Mouse (Mus musculus) ovary, postnatal 14 days (tissue): ENCODE measurements around the gene Rassf2.

Experiments used
- DNase-seq: peaks from one replicate; pipeline ENCODE4 v3.0.0; 2022; ENCODE audit warnings: low spot score

The Rassf2 gene

DNA sequence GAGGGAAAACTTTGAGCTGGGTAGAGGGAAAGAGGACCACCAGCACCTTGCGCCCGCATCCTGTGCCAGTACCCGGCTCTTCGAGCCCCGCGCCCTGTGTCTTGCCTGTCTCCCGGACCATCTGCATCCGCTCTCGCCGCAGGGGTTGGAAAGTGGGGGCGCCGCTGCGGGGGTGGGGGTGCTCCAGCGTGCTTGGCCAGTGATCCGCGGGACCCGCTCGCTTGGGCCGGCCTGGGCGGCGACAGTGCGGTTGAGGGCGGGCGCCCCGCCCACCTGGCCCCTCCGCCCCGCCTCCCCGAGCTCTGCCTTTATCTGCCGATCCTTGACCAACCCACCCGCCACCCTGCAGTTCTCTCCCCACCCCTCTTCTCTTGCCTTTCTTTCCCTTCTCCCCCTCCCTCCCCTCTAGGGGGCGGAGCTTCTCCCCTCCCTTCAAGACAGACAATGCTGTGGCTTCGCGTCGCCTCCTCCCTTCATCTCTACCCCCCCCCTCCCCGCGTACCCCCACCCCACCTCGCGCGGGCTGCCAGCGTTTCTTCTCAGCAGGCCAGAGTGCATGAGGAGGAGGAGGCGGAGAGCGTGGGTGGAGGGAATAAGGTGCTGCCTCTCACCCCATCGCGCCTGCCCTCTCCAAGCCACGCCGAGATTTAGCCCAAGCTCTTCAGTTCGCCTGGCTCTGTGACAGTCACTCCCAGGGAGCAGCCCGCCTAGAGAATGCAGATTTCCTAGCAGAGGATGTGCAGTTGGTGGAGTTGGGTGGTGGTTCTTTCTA lies at the start of gene Rassf2:
Gene Rassf2, minus strand, starts transcription at position 613 of the 772 bp plus-strand sequence.
- peak; percentile 67 for DNase-seq

DNA sequence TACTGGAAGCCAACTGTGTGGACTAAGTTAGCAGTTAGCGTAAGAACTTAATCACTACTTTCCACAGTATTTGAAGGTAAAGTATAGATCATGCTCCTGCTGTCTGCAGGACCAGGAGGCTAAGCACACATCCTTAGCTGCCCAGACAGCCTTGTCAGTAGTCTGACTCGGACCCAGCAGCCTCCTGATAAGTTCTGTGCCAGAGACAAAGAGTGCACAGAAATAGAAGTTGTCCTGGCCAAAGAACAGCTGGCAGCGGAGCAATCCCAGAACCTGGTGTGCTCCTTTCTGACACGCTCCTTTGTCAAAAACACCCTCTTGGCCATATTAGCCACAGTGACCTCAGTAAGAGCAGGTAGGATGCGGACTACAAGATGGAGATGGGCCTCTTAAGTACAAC lies 49.1 kb upstream of the Rassf2 start:
- DNase-seq = no peak

DNA sequence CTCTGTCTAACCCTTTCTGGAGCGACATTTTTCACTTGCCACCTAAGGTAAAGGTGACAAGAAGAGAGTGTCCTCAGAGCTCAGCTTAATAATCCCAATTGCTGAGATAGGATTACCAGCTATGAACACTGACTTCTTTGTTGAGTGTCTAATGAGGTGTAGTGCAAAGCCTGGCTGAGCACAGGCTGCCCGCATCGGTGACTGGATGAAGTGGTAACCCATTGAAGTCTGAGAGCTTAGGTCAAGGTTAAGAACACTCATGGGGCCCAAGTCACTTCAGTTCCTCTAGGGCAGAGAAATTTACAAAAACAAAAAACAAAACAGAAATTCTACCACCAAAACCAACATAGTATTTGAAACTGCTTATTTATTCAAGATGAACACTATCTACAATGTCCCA lies 43.0 kb upstream of the Rassf2 start:
- DNase-seq = no peak

DNA sequence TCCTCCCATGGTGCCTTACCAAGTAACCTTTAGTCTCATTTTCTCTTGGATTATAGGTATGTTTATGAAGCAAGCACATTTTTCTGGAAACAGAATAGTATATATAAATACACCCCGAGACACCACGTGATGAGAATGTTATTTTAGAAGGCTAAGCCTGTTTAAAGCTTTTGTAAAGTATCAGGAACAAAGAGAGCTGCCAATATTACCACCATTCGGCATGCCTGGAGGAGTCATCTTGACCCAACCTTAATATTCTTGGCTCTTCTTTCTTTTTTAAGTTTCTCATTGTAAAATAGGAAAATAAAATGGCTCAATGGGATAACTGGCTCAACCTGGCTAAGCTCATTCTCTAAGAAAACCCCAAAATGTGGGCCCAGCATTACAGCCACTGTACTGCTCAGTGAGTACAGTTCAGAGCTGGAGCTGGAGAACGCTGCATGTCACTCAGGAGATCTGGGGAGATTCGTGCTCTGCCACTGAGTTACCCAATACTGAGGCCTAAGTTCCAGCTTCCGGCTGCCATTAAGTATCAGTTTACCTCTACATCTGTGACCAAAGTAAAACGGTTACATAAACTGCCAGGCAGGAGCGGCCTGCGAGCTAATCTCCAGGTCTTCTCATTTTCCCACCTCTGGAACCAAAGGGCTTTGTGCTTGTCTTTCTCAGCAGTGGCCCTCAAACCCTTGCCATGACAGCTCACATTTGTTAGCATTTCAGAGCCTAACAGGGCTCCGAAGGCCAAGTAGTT lies 40.1 kb upstream of the Rassf2 start:
- no peak for DNase-seq

DNA sequence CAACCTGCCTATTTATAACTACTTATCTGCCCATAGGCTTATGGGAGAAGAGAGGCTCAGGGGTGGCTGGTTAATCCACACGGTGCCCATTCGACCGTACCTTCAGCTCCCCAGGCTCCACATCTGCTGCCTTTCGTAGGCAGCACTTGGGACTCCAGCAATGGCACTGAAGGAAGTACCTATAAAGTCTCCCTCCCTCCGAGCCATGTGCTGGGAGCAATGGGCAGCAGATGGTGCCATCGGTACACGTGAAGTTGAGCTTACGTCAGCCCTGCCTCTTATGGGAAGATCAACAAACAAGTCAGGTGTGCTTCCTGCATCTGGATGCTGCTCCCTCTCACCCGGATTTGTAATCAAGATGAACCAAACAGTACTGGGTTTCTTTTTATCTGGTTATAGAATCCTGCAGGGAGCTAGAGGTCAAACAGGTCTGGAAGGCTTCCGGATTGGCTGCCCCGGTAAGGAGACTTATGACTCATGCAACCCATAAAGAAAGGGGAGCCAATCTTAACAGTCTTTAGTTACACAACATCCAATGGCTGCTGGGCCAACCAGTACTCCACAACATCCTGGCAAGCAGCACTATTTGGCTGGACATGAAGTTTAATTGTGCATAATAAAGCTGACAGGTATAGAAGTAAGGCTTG lies 34.2 kb upstream of the Rassf2 start:
- DNase-seq = no peak

DNA sequence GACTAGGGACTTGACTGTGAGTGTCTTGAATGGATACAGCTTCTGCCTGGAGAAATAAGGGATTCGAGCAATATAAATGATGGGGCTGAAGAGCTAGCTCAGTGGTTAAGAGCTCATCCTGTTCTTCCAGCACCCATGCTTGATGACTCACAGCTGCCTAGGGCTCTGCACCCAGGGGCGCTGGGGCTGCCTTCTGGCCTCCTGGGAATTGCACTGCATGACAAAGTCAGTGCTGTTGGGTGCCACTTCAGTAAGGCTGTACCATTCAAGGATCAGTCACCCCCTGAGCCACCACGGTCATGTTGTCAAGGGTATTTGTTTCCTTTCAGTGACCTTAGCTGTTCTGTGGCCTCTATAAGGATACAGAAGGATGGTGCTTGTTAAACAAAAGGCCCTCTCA lies 33.7 kb upstream of the Rassf2 start:
- DNase-seq = no peak

DNA sequence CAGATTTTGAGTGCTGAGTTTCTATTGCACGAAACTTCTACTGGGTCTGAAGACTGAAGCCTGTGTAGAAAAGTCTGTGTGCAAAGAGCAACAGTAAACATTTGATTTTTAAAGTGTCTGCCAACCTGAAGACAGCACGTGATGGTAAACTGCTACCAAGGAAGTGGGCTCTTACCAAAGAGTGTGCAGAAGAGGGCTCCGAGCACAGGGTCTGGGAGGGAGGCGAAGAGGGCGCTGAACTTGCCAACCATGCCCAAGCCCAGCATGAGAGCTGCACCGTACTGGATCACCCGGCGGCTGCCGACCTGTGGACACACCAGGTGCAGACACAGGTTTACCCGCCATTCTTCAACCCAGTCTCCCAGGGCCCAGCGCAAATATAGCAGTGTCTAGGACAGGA lies 31.8 kb upstream of the Rassf2 start:
- DNase-seq = no peak

DNA sequence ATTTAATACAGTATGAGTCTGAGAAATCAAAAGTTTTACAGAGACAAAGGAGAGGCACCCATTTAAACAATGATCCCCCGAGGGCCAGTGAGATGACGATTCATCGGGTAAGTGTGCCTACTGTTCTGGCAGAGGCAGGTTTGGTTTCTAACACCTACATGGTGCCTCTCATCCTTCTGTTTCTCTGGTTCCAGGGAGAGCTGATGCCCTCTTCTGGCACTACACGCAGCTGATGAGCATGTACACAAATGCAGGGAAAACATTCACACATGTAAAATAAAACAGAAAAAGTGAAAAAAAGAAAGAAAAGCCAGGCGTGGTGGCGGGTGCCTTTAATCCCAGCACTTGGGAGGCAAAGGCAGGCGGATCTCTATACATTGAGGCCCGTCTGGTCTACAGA lies 29.9 kb upstream of the Rassf2 start:
- no peak for DNase-seq

DNA sequence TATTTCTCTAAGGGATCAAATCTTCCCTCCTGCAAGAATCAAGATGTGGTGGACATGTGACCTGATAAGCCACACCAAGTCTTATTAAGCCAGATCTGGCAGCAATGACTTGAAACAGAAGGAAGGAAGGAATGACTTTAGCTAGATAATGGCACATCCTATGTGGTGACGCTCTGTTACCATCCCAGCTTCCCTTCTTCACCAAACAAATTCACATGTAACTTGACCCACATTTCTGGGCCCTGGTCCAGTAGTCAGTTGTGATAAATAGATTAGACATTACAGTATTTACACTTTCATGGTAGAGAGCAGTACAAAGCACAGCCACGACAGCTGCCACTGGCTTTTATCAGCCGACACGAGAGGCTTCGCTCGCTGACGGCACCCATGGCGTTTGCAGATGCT lies 25.3 kb upstream of the Rassf2 start:
- DNase-seq = no peak

DNA sequence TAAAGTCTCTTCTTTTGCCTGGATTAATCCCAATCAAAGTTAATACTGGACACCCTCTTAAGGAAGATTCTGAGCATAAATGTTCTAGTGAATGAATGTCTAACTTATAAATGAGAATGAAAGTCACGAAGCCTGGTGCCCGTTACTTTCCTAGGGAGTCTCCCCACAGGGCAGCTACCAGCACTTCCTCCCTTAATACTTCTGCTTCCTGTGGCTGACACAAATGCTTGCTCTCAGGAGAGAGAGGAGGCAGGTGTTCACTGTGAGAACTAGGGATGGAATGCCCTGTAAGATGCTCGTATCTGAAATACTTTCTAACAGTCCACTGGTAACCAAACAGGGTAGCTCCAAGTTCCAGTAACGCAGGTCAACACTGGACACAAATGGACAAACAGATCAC lies 23.8 kb upstream of the Rassf2 start:
- no peak for DNase-seq

DNA sequence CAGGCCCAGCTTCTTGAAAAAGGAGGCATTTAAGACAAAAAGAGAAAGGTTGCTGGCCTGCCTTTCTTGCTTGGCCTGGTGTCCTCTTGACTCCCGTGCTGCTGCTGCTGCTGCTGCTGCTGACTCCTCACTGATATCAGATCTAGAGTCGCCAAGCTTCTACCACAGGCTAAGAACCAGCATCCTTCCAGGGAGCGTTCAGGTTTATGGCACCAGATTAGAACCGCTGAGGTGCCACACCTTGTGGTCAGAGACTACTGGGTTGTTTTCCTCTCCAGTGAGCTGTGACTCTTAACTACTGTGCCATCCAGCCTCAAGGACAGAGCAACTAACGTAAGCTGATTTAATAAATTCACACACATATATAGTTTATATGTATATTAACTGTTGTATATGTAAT lies 21.7 kb upstream of the Rassf2 start:
- DNase-seq = no peak

DNA sequence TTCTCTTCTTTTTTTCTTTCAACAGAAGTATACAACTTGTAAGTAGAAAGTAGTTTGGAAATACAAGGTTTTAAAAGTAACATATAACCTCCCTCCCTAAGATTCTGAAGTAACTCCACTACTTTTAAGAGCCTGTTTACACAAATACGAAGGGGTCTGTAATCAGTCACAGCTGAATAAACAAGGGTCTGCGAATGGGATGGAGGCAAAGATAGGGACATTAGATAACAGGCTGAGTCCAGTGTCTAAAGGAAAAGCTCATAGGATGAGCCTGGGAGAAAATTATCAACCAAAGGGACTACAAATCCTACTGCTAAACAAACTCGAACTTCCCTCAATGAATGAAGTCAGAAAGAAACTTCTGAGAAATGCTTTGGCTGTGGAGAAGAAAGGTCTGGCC lies 19.9 kb upstream of the Rassf2 start:
- DNase-seq = no peak

DNA sequence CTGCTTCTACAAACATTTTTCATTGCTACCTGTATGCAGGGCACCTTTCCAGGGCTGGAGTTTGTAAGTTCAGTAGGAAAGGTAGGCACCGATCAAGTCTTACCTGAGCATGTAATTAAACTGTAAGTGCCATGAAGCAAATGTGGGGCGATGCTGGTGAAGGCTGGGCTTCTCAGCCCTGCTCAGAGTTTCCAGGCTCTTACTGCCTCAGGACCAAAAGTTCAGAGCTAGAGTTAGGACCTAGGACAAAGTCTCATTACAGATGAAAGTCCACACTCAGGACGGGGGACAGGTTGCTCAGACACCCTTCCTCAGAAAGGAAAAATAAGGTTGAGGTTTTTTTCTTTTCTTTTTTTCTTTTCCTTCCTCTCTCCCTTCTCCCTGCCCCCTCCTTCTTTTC lies 19.4 kb upstream of the Rassf2 start:
- DNase-seq = no peak

DNA sequence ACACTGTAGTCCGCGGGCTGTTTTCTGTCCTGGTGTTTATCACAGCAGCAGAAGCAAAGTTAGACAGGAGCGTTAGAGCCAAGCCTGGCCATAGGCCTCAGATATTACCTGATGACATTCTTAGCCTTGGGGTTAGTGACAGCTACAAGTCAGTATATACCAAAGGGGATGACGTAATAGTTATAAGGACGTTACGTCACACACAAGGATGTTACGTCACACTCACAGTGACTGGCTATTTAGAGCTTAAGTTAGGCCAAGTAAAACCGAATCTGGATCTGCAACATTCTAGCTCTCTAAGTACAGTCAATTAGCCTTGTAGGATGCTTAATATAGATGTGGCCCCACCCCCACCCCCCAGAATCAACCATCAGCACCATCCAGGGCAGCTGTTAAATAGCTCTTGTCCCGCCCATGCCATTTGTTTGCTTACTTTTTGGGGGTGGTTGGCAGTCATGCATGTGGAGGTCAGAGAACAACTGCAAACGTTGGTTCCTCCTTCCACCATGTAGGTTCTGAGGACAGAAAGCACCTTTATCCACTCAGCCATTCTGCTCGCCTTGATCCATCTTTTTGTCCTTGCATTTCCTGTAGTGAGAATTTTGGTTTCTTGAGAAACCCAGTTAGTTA lies 18.2 kb upstream of the Rassf2 start:
- DNase-seq = no peak

DNA sequence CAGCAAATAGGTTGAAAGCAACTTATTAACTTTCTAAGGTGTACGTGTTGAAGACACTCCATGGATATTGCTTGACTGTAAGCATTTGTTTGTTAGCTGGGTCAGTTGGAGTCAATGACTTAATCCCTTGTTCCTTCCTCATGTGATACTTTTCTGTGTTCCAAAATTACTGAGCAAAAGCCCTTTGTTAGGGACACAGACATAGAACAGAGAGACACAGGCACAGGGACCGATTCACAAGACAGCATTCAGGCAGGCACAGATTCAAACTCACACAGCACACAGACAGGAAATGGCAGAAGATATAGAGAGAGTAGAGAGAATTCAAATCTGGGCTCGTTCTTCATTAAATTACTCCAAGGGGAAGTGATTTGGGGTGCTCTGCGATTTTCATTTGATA lies 17.3 kb upstream of the Rassf2 start:
- no peak for DNase-seq

DNA sequence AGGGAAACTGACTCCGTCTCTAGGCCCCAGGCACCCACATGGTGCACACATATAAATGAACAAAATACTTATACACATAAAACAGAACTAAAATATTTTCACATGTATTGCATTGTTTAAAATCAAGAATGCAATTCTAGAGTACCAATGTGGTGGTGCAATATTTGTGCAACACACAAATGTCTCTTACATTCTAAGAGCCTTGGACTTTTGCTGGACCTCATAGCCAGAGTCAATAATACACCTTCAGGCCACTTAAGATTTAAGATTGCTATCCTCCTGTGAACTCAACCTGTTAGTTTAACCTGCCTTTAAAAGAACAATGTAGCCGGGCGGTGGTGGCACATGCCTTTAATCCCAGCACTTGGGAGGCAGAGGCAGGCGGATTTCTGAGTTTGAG lies 16.6 kb upstream of the Rassf2 start:
- DNase-seq = no peak

DNA sequence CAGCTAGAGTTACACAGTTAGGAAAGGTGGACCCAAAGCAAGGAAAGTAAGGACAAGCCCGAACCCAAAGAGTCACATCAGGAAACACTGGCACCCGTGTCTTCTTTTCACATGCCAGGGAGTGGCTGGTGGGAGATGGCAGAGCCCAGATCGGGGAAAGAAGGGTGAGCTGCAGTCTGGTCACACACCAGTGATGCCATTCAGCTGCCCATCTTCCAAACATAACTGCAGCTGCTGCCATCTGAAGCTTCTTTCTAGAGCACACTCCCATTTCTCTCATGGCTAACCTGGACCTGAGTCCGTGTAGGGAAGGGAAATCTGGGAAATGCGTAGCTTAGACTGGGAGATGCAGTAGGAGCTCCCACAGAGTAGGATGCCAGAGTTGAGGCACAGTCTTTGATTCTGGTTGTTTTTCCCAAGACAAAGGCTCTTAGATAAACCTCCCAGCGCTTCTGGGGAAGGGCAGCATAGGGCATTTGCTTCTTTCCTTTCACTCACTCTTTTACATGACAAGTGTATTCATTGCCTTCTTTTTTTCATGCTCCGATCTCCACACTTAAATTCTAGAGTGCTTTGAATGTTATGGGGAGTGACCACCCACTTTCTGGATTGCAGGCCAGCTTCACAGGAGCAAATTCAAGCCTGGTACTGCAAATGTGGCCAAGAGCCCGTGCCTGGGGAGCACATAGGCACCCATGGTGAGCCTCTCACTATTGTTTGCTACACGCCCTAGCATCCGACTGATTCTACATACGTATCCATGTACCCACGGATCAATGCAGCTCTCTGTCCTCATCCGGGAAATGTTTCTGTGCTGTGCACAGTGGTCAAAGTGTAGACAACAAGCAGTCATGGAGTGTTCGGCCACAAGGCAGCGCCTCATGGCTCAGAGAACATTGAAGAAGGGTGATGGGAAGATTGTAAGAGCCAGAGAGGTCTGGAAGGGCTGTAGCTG lies 14.5 kb upstream of the Rassf2 start:
- DNase-seq = no peak

DNA sequence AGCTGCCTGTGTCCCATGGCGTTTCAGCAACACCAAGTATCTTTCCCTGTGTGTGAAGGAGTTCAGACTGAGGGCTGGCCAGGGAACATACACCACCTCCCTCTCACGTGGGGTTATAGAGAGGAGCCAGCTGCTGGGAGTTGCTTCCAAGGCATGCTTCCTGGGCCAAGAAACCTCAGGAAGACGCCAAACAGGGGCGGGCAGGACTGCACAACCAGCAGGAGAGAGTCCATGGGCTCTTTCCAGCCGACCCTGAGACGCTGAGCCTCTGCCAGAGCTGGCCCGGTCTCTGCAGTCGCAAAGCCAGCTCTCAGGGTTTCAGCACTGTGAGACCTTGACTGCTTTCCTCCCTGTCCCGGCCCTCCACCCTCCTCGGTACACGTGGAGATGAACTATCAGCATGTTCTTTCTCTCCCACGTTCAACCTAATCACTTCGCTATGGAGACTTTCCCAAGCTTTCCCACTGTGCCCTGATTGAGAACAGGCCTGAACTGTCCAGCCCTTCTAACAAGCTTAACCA lies 13.1 kb upstream of the Rassf2 start:
- DNase-seq = peak; percentile 81

DNA sequence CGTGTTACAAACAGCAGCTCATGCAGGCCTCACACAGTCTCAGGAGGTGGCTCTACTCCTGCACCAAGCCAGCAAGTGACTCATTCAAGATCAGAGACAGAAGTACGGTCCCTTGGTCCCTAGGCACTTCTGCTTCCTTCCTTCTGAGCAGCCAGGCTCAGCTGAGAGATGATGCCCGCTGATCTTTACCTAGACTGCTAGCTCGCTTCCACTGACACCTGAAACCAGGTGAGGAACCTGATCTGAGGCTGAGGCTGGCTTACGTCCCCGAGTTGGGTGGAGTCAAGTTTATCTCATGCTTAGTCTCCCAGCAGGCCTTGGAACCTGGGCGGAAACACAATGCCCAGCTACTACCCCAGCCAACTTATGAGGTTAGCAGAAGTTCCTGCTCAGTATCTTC lies 9.8 kb upstream of the Rassf2 start:
- no peak for DNase-seq

DNA sequence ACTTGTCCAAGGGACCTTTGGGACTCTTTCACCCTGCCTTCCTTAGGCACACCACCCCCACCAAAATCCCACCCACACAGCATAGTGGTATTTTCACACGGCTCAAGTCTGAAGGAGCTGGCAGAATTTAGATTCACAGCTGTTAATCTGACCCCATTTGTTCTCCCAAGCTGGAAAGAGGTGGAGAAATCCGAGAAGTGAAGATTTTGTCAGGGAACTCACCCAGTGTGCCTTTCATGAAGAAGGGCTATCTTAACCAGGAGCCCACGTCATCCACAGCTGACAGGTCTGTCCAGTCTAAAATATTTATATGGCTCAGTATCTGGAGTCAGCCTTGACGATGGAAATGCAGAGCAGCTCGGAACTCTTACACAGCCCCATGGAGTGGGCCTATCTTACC lies 6.3 kb upstream of the Rassf2 start:
- no peak for DNase-seq

DNA sequence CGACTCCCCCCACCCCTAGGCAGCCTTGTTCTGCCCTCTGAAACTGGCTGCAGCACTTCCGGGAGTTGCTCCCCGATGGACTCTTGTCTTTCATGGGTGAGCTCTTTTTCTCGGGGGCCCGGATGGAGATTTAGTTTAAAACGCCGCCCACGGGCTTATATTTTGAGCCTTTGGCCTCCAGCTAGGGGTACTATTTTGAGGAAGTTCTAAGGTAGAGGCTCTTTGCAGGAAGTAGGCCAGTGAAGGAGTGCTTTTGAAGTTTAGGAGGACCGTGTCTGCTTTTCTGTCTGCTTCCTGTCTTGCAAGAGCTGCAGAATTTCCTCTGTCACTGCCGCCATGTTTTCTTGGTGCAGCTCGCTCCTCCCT lies 5.4 kb upstream of the Rassf2 start:
- DNase-seq = no peak
